25 mouse cellular contexts compared by ENCODE assay signal in the genomic region with DNA sequence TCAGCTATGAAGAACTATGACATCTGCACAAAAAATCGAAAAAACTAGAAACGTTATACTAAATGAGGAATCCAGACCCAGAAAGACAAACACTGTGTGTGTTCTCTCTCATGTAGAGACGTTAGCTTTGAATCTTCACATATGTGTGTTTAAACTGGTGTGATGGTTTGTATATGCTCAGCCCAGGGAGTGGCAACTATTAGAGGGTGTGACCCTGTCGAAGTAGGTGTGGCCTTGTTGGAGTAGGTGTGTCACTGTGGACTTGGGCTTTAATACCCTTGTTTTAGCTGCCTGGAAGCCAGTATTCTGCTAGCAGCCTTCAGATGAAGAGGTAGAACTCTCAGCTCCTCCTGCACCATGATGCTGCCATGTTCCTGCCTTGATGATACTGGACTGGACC. TPM values are rescaled to one million over a fixed set of nuclear protein-coding genes. Genes with fewer than 3 reads are reported as not detected.
DNase-seq lines count a peak whose midpoint lies in the region; ATAC-seq and TF ChIP-seq lines count a peak whose summit lies in the region.
"Had no signal": no experiment of that assay in that cellular context is flagged by ENCODE, and none has a peak within 500 bp of the region (broad histone marks: within the 10 kb centered on the region; RNA-seq: fewer than 3 reads in every experiment).

No protein-coding gene starts in this region.

- DNase-seq in heart, adult 11 months: peak; percentile 55
- DNase-seq in heart, adult 2 months: no peak
- DNase-seq in liver, embryonic 13.5 days: no peak
- no peak for DNase-seq in left cerebral cortex, postnatal 25 days (ENCODE audit: low spot score in 2 of 2)
- no peak for DNase-seq in frontal cortex, postnatal 36 days (ENCODE audit: low spot score in 2 of 2)
- DNase-seq: adrenal gland, postnatal 10 days; adrenal gland, postnatal 36 days; B cell, adult 2 months; cerebellum, adult 18-20 months; cerebellum, adult 9-10 months; cerebellum, postnatal 14 days; forebrain, postnatal 0 days; gastrocnemius, postnatal 25 days; heart, postnatal 36 days had no signal

- no peak overlapping the region for H3K27ac ChIP-seq in heart, adult 2 months
- H3K27ac ChIP-seq in liver, embryonic 13.5 days: no peak overlapping the region; the same call in 1 of the 2 replicates
- no peak overlapping the region for H3K27ac ChIP-seq in liver, embryonic 16.5 days (ENCODE audit: low read length)
- H3K27ac ChIP-seq: forebrain, embryonic 10.5 days; forebrain, embryonic 13.5 days; hindbrain, embryonic 10.5 days; hindbrain, embryonic 13.5 days had no signal

- TF ChIP-seq CTCF in heart, adult 2 months (IDR thresholded peaks at IDR 0.05): no peak

- peak overlapping the region; percentile 43 for H3K4me2 ChIP-seq in liver, embryonic 13.5 days
- peak overlapping the region; percentile 32; the same call in 1 of the 2 replicates for H3K4me2 ChIP-seq in liver, embryonic 16.5 days (ENCODE audit: low read depth, low read length)
- H3K4me2 ChIP-seq: forebrain, embryonic 13.5 days; heart, embryonic 11.5 days; hindbrain, embryonic 13.5 days had no signal

- intact Hi-C loops in heart, adult 2 months (cut with DNase I): no loop called here
- intact Hi-C loops in left cerebral cortex, postnatal 25 days (cut with DNase I): no loop called here

- H3K27me3 ChIP-seq in heart, adult 2 months (ENCODE audit: control insufficient read depth, insufficient read depth, low read length): 0 out of 2 replicates have a peak, but pooled peaks cover 2% of the 10 kb centered on the region
- no peaks in the 10 kb centered on the region; the same call in 1 of the 2 replicates for H3K27me3 ChIP-seq in liver, embryonic 13.5 days
- no peaks in the 10 kb centered on the region for H3K27me3 ChIP-seq in liver, embryonic 16.5 days (ENCODE audit: control insufficient read depth, insufficient read depth, low read depth, low read length)
- H3K27me3 ChIP-seq: forebrain, embryonic 13.5 days; hindbrain, embryonic 13.5 days had no signal

- H3K4me1 ChIP-seq in heart, adult 2 months (ENCODE audit: control insufficient read depth, insufficient read depth, low read length): no peaks in the 10 kb centered on the region
- H3K4me1 ChIP-seq in liver, embryonic 13.5 days (replicated peaks): peaks cover 11% of the 10 kb centered on the region
- H3K4me1 ChIP-seq in liver, embryonic 16.5 days (ENCODE audit: control insufficient read depth, low read depth, low read length): peaks cover 4% of the 10 kb centered on the region; the same call in 1 of the 2 replicates
- H3K4me1 ChIP-seq: forebrain, embryonic 10.5 days; forebrain, embryonic 13.5 days; hindbrain, embryonic 10.5 days; hindbrain, embryonic 13.5 days had no signal

- ATAC-seq in erythroid progenitor cell, adult 5-6 weeks (replicated peaks; ENCODE audit: low FRiP score, poor library complexity, severe bottlenecking): peak; percentile 61; the same call in 1 of the 2 replicates
- ATAC-seq in liver, embryonic 13.5 days (ENCODE audit: low read depth): peak; percentile 81
- ATAC-seq in liver, embryonic 16.5 days (ENCODE audit: low read depth): peak; percentile 77
- ATAC-seq: forebrain, embryonic 13.5 days; forebrain, postnatal 0 days; hindbrain, embryonic 16.5 days; Patski had no signal

- no peaks in the 10 kb centered on the region for H3K79me2 ChIP-seq in heart, adult 2 months (replicated peaks; ENCODE audit: control insufficient read depth, insufficient read depth, low read length)

- no peaks in the 10 kb centered on the region for H3K9me3 ChIP-seq in liver, embryonic 13.5 days (replicated peaks)
- H3K9me3 ChIP-seq in liver, embryonic 16.5 days (replicated peaks; ENCODE audit: control insufficient read depth, low read length): no peaks in the 10 kb centered on the region
- H3K9me3 ChIP-seq: forebrain, embryonic 10.5 days; forebrain, embryonic 13.5 days; hindbrain, embryonic 10.5 days; hindbrain, embryonic 13.5 days had no signal

- TF ChIP-seq POLR2A in heart, adult 2 months (IDR thresholded peaks at IDR 0.05; ENCODE audit: insufficient read depth, low read depth, low read length): no peak

- H3K9ac ChIP-seq in heart, adult 2 months (ENCODE audit: low read depth, low read length): no peak overlapping the region
- H3K9ac ChIP-seq in liver, embryonic 13.5 days: no peak overlapping the region
- H3K9ac ChIP-seq in liver, embryonic 16.5 days (ENCODE audit: low read depth, low read length): no peak overlapping the region
- H3K9ac ChIP-seq: forebrain, embryonic 13.5 days; forebrain, postnatal 0 days; hindbrain, embryonic 13.5 days had no signal

- WGBS in heart, adult 2 months: 72% methylated on average over 4 of the region's 4 CpGs
- WGBS in liver, embryonic 13.5 days (ENCODE audit: insufficient replicate concordance): 67% methylated on average over 4 of the region's 4 CpGs
- WGBS in liver, embryonic 16.5 days (ENCODE audit: insufficient replicate concordance): 57% methylated on average over 4 of the region's 4 CpGs

- no peaks in the 10 kb centered on the region for H3K36me3 ChIP-seq in heart, adult 2 months (ENCODE audit: control insufficient read depth, insufficient read depth, low read length)
- no peaks in the 10 kb centered on the region for H3K36me3 ChIP-seq in liver, embryonic 13.5 days
- no peaks in the 10 kb centered on the region for H3K36me3 ChIP-seq in liver, embryonic 16.5 days (ENCODE audit: control insufficient read depth, insufficient read depth)
- H3K36me3 ChIP-seq: forebrain, embryonic 10.5 days; G1E; hindbrain, embryonic 10.5 days; hindbrain, embryonic 13.5 days had no signal

- no peak overlapping the region for H3K4me3 ChIP-seq in heart, adult 2 months
- peak overlapping the region; percentile 14 for H3K4me3 ChIP-seq in liver, embryonic 13.5 days (replicated peaks)
- peak overlapping the region; percentile 33; the same call in 1 of the 2 replicates for H3K4me3 ChIP-seq in liver, embryonic 16.5 days (ENCODE audit: low read depth, low read length)
- H3K4me3 ChIP-seq: forebrain, embryonic 10.5 days; forebrain, embryonic 13.5 days; hindbrain, embryonic 10.5 days; hindbrain, embryonic 13.5 days had no signal

- no peak for TF ChIP-seq EP300 in heart, adult 2 months (IDR thresholded peaks at IDR 0.05; ENCODE audit: insufficient read depth, low read depth, low read length)

RNA-seq across cellular contexts. Expression of gene Wasf3, which starts 44.7 kb away (rescaled TPM):
- total RNA-seq in heart, adult 2 months (2021): under 1 TPM; 0.31 to 0.34 TPM
- polyA plus RNA-seq in heart, adult 2 months (2012; rRNA removed): 0.74 and 0.79 TPM in 2 replicates
- not detected in 2 replicates for total RNA-seq in erythroid progenitor cell, adult 5-6 weeks (2015; ENCODE audit: low replicate concordance)
- total RNA-seq in erythroid progenitor cell, adult 5-6 weeks (2017; ENCODE audit: low replicate concordance): not detected in 2 replicates
- polyA plus RNA-seq in liver, embryonic 13.5 days (2015; fragmentation: Nextera tagmentation; extraction: Ambion mirVana): 0.05 and 0.10 TPM in 2 replicates
- 0.04 and 0.05 TPM in 2 replicates for polyA plus RNA-seq in liver, embryonic 16.5 days (2015; fragmentation: Nextera tagmentation; extraction: Ambion mirVana)
- total RNA-seq in left cerebral cortex, postnatal 25 days (2021): 10 to 100 TPM; 90.2 to 95.3 TPM
- total RNA-seq: CH12.LX had no signal
- polyA plus RNA-seq: G1E had no signal

Comparison
In these comparisons a context has a peak if more than half of its experiments do, and no peak if none do; other contexts are left out.
1. RNA of gene Wasf3, which starts 44.7 kb away (total RNA-seq): 90.2 to 95.3 TPM in left cerebral cortex, postnatal 25 days; 0.31 to 0.34 TPM in heart, adult 2 months and not detected in erythroid progenitor cell, adult 5-6 weeks; every median in the first group is over 10 times any median in the second.
2. Peak in every context shown above with its lines, with median percentiles within 50 percentile points of each other: ATAC-seq.